Mouse (Mus musculus) midbrain, embryonic 11.5 days (tissue): Measurements from ENCODE around the gene Tymp. TPM values are rescaled to one million over a fixed set of nuclear protein-coding genes. Genes with fewer than 3 reads are reported as not detected.

Experiments used
- ATAC-seq: fragments of 200-750 bp; cut with Nextera tagmentation; 2 replicates; pipeline ENCODE4 v1.8.0; 2017; ENCODE audit warnings: moderate TSS enrichment, moderate library complexity; ENCODE audit not compliant: low FRiP score
- DNase-seq: peaks from one replicate; pipeline ENCODE4 v3.0.0; 2015; ENCODE audit warnings: low spot score; ENCODE audit errors: missing footprints
- H3K27ac ChIP-seq: fragments of 300-500 bp; sonication (generic); 2 replicates; pipeline ENCODE4 v1.5.1; 2014; ENCODE audit warnings: low read depth, low read length
- H3K27me3 ChIP-seq: fragments of 300-500 bp; sonication (generic); 2 replicates; pipeline ENCODE4 v1.6.1; 2014; ENCODE audit warnings: mild to moderate bottlenecking, low read length, moderate library complexity, mixed read lengths; ENCODE audit not compliant: control insufficient read depth, insufficient read depth
- H3K36me3 ChIP-seq: fragments of 300-500 bp; sonication (generic); 2 replicates; pipeline ENCODE4 v1.6.1; 2014; ENCODE audit warnings: mild to moderate bottlenecking, low read length, moderate library complexity, mixed read lengths; ENCODE audit not compliant: control insufficient read depth, insufficient read depth
- H3K4me1 ChIP-seq: fragments of 300-500 bp; sonication (generic); 2 replicates; pipeline ENCODE4 v1.6.1; 2014; ENCODE audit warnings: low read length; ENCODE audit not compliant: control insufficient read depth, insufficient read depth
- H3K4me2 ChIP-seq: fragments of 300-500 bp; sonication (generic); 2 replicates; pipeline ENCODE4 v1.6.1; 2014; ENCODE audit warnings: mild to moderate bottlenecking, moderate library complexity
- H3K4me3 ChIP-seq: fragments of 300-500 bp; sonication (generic); 2 replicates; pipeline ENCODE4 v1.5.1; 2014; ENCODE audit warnings: low read depth, low read length
- H3K9ac ChIP-seq: fragments of 300-500 bp; sonication (generic); 2 replicates; pipeline ENCODE4 v1.6.1; 2014; ENCODE audit warnings: low read length
- H3K9me3 ChIP-seq: fragments of 300-500 bp; sonication (generic); 2 replicates; pipeline ENCODE4 v1.6.1; 2016; ENCODE audit warnings: low read length; ENCODE audit not compliant: control insufficient read depth
- WGBS: fragments of 180-500 bp; shearing (Covaris S2); extraction: QIAGEN DNeasy Blood & Tissue Kit; methylation state at CpG from one replicate; pipeline ENCODE4 v1.1.7; 2014; 5-methylcytosine and 5-hydroxymethylcytosine counted together
- polyA plus RNA-seq: library from polyadenylated mRNA; unstranded; fragments of >200 nt; fragmentation: Nextera tagmentation; extraction: Ambion mirVana; gene quantifications from 2 replicates; pipeline ENCODE4 v1.2.1, GENCODE M21; 2014

Gene Tymp
- polyA plus RNA-seq, 1 experiment from 2014 or later, result 1.2 TPM

GRCm38 (mm10) chr15:89363051-89363450 is 13.8 kb downstream of the Tymp start:
- 95% methylated on average over 7 of the region's 7 CpGs for WGBS
- Histone ChIP-seq H3K36me3 (peaks cover 28% of the 10 kb centered on the region), H3K27me3 (no peaks in the 10 kb centered on the region)

GRCm38 (mm10) chr15:89358784-89359183 is 18.1 kb downstream of the Tymp start:
- DNase-seq (no peak), ATAC-seq (no peak)
- Histone ChIP-seq H3K36me3 (peaks cover 3% of the 10 kb centered on the region), H3K27me3 (no peaks in the 10 kb centered on the region), H3K27ac (no peak overlapping the region), H3K4me2 (no peak overlapping the region), H3K9me3 (no peaks in the 10 kb centered on the region), H3K9ac (no peak overlapping the region), H3K4me3 (no peak overlapping the region), H3K4me1 (peaks cover 14% of the 10 kb centered on the region)
- 95% methylated on average over 3 of the region's 3 CpGs for WGBS

More at GRCm38 (mm10) chr15:89363051-89363450, 13.8 kb downstream of the Tymp start:
- Histone ChIP-seq H3K4me1 (no peaks in the 10 kb centered on the region), H3K9ac (no peak overlapping the region), H3K4me3 (no peak overlapping the region), H3K4me2 (no peak overlapping the region), H3K9me3 (no peaks in the 10 kb centered on the region), H3K27ac (no peak overlapping the region)
- no peak for DNase-seq
- ATAC-seq, result no peak

- peak; percentile 98 for DNase-seq
- Histone ChIP-seq H3K36me3 (peaks cover 15% of the 10 kb centered on the region), H3K27ac (0 out of 2 replicates have a peak overlapping the region, but pooled peaks have one; percentile 69), H3K27me3 (no peaks in the 10 kb centered on the region), H3K4me1 (peaks cover 14% of the 10 kb centered on the region), H3K4me2 (peak overlapping the region; percentile 85), H3K9me3 (no peaks in the 10 kb centered on the region), H3K4me3 (peak overlapping the region; percentile 74), H3K9ac (peak overlapping the region; percentile 82)
- WGBS, result under 1% methylated on average over 15 of the region's 15 CpGs
- ATAC-seq, result peak; percentile 75
Observed at GRCm38 (mm10) chr15:89356372-89356771, 20.5 kb downstream of the Tymp start.

- H3K4me2 ChIP-seq, result peak within 1 kb of the TSS; percentile 85
- under 1% methylated on average over 64 of the region's 64 CpGs for WGBS
- no peaks in the 10 kb centered on the region for H3K27me3 ChIP-seq
- DNase-seq (peak; percentile 100), ATAC-seq (peak; percentile 91)
- H3K9me3 ChIP-seq, result no peaks in the 10 kb centered on the region
- peak within 1 kb of the TSS; percentile 69 for H3K27ac ChIP-seq
- H3K9ac ChIP-seq, result peak within 1 kb of the TSS; percentile 82
- H3K36me3 ChIP-seq, result peaks cover 19% of the 10 kb centered on the region
- H3K4me1 ChIP-seq, result peaks cover 14% of the 10 kb centered on the region
- H3K4me3 ChIP-seq, result peak within 1 kb of the TSS; percentile 74
Observed at GRCm38 (mm10) chr15:89355241-89356187, 21.3 kb downstream of the Tymp start, which contains the start of the genes Lmf2 and Ncaph2. TSS of gene Lmf2 (minus strand) at chr15:89355659. TSS of gene Ncaph2 (plus strand) at chr15:89355719.

DNA sequence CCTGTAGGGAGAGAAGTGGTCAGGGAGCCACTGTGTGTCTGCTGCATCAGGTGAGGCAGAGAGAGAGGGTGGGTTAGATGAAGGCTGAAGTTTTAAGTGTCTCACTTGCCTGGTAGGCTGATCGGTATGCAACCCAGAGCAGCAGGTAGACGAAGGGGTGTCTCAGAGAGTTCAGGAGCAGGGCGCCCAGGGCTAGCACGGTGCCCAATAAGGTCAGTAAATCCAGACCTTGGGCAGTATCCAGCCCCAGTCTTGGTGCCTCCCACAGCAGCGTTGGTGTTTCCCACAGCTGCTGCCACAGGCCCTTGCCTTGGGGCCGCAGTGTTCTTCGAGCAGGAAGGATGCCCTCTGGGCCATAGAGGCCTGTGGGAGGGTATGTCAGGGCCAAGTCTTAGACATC is 22.4 kb downstream of the Tymp start:
- 89% methylated on average over 7 of the region's 7 CpGs for WGBS
- Histone ChIP-seq H3K27ac (no peak overlapping the region), H3K4me3 (peak overlapping the region; percentile 74), H3K36me3 (peaks cover 19% of the 10 kb centered on the region), H3K9me3 (no peaks in the 10 kb centered on the region), H3K4me1 (peaks cover 14% of the 10 kb centered on the region), H3K4me2 (peak overlapping the region; percentile 85), H3K27me3 (no peaks in the 10 kb centered on the region), H3K9ac (peak overlapping the region; percentile 82)
- DNase-seq (peak; percentile 83), ATAC-seq (no peak)

DNA sequence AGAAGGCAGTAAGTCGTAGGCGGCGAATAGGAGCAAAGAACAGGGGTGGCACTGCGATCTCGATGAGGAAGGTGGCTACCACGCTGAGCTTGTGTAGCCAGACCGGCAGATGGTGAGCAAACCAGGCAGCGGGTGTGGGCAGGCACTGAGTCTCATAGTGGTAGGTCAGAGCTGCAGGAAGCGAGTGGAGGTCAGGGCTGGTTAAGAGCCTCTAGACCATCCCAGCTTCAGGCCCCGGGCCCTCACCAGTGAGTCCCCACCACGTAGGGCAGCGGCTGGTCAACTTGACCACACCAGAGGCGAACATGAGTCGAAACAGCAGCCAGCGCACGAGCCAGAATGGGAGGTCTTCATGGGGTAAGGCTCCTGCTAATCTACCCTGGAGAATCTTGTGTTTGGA is 23.0 kb downstream of the Tymp start:
- no peak overlapping the region for H3K27ac ChIP-seq
- no peak overlapping the region for H3K4me3 ChIP-seq
- H3K4me1 ChIP-seq, result peaks cover 14% of the 10 kb centered on the region
- 90% methylated on average over 16 of the region's 16 CpGs for WGBS
- H3K4me2 ChIP-seq, result no peak overlapping the region
- no peaks in the 10 kb centered on the region for H3K9me3 ChIP-seq
- DNase-seq (peak; percentile 28), ATAC-seq (no peak)
- no peaks in the 10 kb centered on the region for H3K27me3 ChIP-seq
- H3K36me3 ChIP-seq, result peaks cover 19% of the 10 kb centered on the region
- H3K9ac ChIP-seq, result no peak overlapping the region

DNA sequence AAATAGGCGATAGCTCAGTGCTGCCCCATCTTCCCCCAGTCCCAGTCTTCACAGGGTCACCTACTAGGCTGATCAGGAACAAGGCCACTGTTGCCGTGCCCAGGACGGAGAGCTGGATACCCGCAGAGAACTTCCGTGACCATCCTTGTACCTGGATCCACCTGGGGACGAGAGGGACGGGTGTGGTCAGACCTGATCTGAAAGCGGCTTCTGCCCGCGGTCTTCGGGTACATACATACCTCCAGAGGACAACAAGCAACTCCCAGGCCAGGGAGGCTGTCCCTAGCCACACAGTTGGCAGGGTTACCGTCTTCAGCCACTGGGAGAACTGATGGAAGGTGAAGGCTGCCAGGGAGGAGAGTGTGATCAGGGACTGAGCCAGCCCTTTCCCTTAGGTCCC is 24.0 kb downstream of the Tymp start:
- Histone ChIP-seq H3K9me3 (no peaks in the 10 kb centered on the region), H3K36me3 (peaks cover 19% of the 10 kb centered on the region), H3K4me3 (no peak overlapping the region), H3K27me3 (no peaks in the 10 kb centered on the region), H3K27ac (no peak overlapping the region), H3K4me2 (no peak overlapping the region), H3K9ac (no peak overlapping the region), H3K4me1 (peaks cover 14% of the 10 kb centered on the region)
- no peak for ATAC-seq
- 93% methylated on average over 12 of the region's 12 CpGs for WGBS
- peak; percentile 53 for DNase-seq

GRCm38 (mm10) chr15:89352054-89352453 is 24.8 kb downstream of the Tymp start:
- DNase-seq, result peak; percentile 35
- Histone ChIP-seq H3K27me3 (no peaks in the 10 kb centered on the region), H3K4me3 (no peak overlapping the region), H3K36me3 (peaks cover 19% of the 10 kb centered on the region), H3K4me2 (no peak overlapping the region), H3K9ac (no peak overlapping the region), H3K27ac (no peak overlapping the region), H3K9me3 (no peaks in the 10 kb centered on the region), H3K4me1 (peaks cover 9% of the 10 kb centered on the region)
- ATAC-seq, result no peak
- 93% methylated on average over 14 of the region's 14 CpGs for WGBS

DNA sequence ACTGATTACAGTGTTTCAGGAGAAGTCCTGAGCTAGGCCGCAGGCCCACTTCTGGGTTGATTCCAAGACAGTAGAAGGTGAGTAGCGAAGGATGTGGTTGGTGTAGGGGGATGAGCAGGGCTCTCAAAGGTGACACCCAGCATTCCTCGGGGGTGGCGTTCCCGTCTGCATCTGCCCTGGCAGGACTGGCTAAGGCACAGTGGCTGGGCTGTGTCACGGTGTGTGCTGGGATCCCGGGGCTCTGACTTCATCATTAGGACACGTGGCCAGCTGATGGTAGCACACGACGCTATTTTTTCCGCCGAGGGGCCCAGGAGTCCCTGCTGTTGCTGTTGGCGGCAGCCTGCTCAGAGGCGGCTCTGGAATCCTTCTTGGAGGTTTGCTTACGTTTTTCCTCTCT is 25.5 kb downstream of the Tymp start:
- no peaks in the 10 kb centered on the region for H3K27me3 ChIP-seq
- no peak overlapping the region for H3K27ac ChIP-seq
- H3K36me3 ChIP-seq, result peaks cover 19% of the 10 kb centered on the region
- no peak overlapping the region for H3K4me2 ChIP-seq
- peaks cover 9% of the 10 kb centered on the region for H3K4me1 ChIP-seq
- ATAC-seq, result no peak
- peak; percentile 60 for DNase-seq
- no peak overlapping the region for H3K9ac ChIP-seq
- no peak overlapping the region for H3K4me3 ChIP-seq
- H3K9me3 ChIP-seq, result no peaks in the 10 kb centered on the region
- 88% methylated on average over 15 of the region's 15 CpGs for WGBS
